Mouse (Mus musculus) cerebellum, adult 2 months (tissue): ENCODE measurements around the gene Nbas. TPM values are rescaled to one million over a fixed set of nuclear protein-coding genes. Genes with fewer than 3 reads are reported as not detected.

Experiments
- DNase-seq, 2 experiments: peaks; one replicate each; pipeline ENCODE4 v3.0.0; 2021
- H3K27ac ChIP-seq: fragments of 200-500 bp; 2 replicates; pipeline ENCODE4 v1.5.1; 2012; ENCODE audit warnings: low read length, control low read depth, inconsistent platforms; ENCODE audit not compliant: insufficient read depth
- H3K27me3 ChIP-seq: fragments of 200-500 bp; 2 replicates; pipeline ENCODE4 v1.6.1; 2012; ENCODE audit warnings: inconsistent platforms, mild to moderate bottlenecking, low read length, moderate library complexity; ENCODE audit not compliant: control insufficient read depth, insufficient read depth
- H3K4me1 ChIP-seq: fragments of 200-500 bp; 2 replicates; pipeline ENCODE4 v1.6.1; 2011; ENCODE audit warnings: low read length; ENCODE audit not compliant: control insufficient read depth, insufficient read depth
- H3K4me3 ChIP-seq: fragments of 200-500 bp; replicated peaks from 2 replicates; pipeline ENCODE3; 2011; ENCODE audit warnings: mild to moderate bottlenecking, low read depth, low read length, control low read depth; ENCODE audit not compliant: insufficient read depth
- CTCF ChIP-seq: fragments of 200-500 bp; IDR thresholded peaks from 2 replicates; pipeline ENCODE4 v1.5.1; 2011; ENCODE audit warnings: low read depth, mild to moderate bottlenecking, control low read depth, low read length, moderate library complexity, borderline replicate concordance; ENCODE audit not compliant: insufficient read depth
- POLR2A ChIP-seq: fragments of 200-500 bp; IDR thresholded peaks from 2 replicates; pipeline ENCODE4 v1.6.1; 2011; ENCODE audit warnings: low read length, control low read depth, borderline replicate concordance; ENCODE audit not compliant: insufficient read depth
- WGBS: fragments of 180-500 bp; shearing (Covaris S2); methylation state at CpG from one replicate; pipeline ENCODE4 v1.1.7; 2018; 5-methylcytosine and 5-hydroxymethylcytosine counted together
- polyA plus RNA-seq: library from polyadenylated mRNA; depleted of rRNA; stranded (reverse); fragments of >200 nt; gene quantifications from 2 replicates; pipeline ENCODE4 v1.2.3, GENCODE M21; 2012

The Nbas gene
- polyA plus RNA-seq, 1 experiment, result 40.4 TPM

- DNase-seq, result no peak
- Histone ChIP-seq H3K4me3 (no peak overlapping the region), H3K4me1 (no peaks in the 10 kb centered on the region), H3K27me3 (no peaks in the 10 kb centered on the region; the same call in 1 of the 2 replicates), H3K27ac (no peak overlapping the region)
- 80% methylated on average over 4 of the region's 4 CpGs for WGBS
- TF ChIP-seq CTCF (no peak), POLR2A (no peak)
These were observed 318.7 kb downstream of the Nbas start for GRCm38 (mm10) chr12:13587675-13588074.

GRCm38 (mm10) chr12:13589021-13589420 is 320.1 kb downstream of the Nbas start:
- TF ChIP-seq POLR2A (no peak), CTCF (no peak)
- no peak overlapping the region for H3K4me3 ChIP-seq
- no peaks in the 10 kb centered on the region; the same call in 1 of the 2 replicates for H3K27me3 ChIP-seq
- WGBS, result 94% methylated on average over 5 of the region's 5 CpGs
- no peaks in the 10 kb centered on the region for H3K4me1 ChIP-seq
- no peak for DNase-seq
- H3K27ac ChIP-seq, result no peak overlapping the region

GRCm38 (mm10) chr12:13594746-13595469 is 326.0 kb downstream of the Nbas start:
- 41% methylated on average over 9 of the region's 9 CpGs for WGBS
- DNase-seq, result no peak

GRCm38 (mm10) chr12:13597026-13597425 is 328.1 kb downstream of the Nbas start:
- Histone ChIP-seq H3K4me1 (no peaks in the 10 kb centered on the region; the same call in 1 of the 2 replicates), H3K27me3 (no peaks in the 10 kb centered on the region), H3K27ac (no peak overlapping the region), H3K4me3 (no peak overlapping the region)
- 97% methylated on average over 2 of the region's 2 CpGs for whole genome bisulfite sequencing
- no peak for DNase-seq
- TF ChIP-seq POLR2A, result no peak
- TF ChIP-seq CTCF, result no peak

More at GRCm38 (mm10) chr12:13594746-13595469, 326.0 kb downstream of the Nbas start:
- Histone ChIP-seq H3K4me1 (no peaks in the 10 kb centered on the region; the same call in 1 of the 2 replicates), H3K27ac (no peak overlapping the region), H3K4me3 (no peak overlapping the region), H3K27me3 (no peaks in the 10 kb centered on the region; the same call in 1 of the 2 replicates)
- TF ChIP-seq POLR2A (no peak), CTCF (no peak)

GRCm38 (mm10) chr12:13598545-13598944 is 329.6 kb downstream of the Nbas start:
- H3K27ac ChIP-seq, result no peak overlapping the region
- TF ChIP-seq POLR2A (no peak), CTCF (no peak)
- 33% methylated on average over 4 of the region's 4 CpGs for WGBS

GRCm38 (mm10) chr12:13602414-13602813 is 333.5 kb downstream of the Nbas start:
- no peak for DNase-seq
- TF ChIP-seq POLR2A (no peak), CTCF (no peak; the same call in 1 of the 2 replicates)
- no peak overlapping the region for H3K4me3 ChIP-seq
- no peaks in the 10 kb centered on the region; the same call in 1 of the 2 replicates for H3K4me1 ChIP-seq
- H3K27ac ChIP-seq, result no peak overlapping the region
- no peaks in the 10 kb centered on the region for H3K27me3 ChIP-seq

More at GRCm38 (mm10) chr12:13598545-13598944, 329.6 kb downstream of the Nbas start:
- Histone ChIP-seq H3K4me3 (no peak overlapping the region), H3K27me3 (no peaks in the 10 kb centered on the region), H3K4me1 (no peaks in the 10 kb centered on the region; the same call in 1 of the 2 replicates)
- peak in 1 of 2 experiments; percentile 25 for DNase-seq

- WGBS, result 94% methylated on average over 2 of the region's 2 CpGs
- DNase-seq, result no peak
- H3K4me3 ChIP-seq, result no peak overlapping the region
- TF ChIP-seq CTCF, result no peak
- TF ChIP-seq POLR2A, result no peak
- H3K27ac ChIP-seq, result no peak overlapping the region
- H3K4me1 ChIP-seq, result no peaks in the 10 kb centered on the region; the same call in none of the 2 replicates
- H3K27me3 ChIP-seq, result no peaks in the 10 kb centered on the region; the same call in 1 of the 2 replicates
These were observed 338.1 kb downstream of the Nbas start for GRCm38 (mm10) chr12:13607021-13607420.

- WGBS, result 14% methylated on average over 11 of the region's 11 CpGs
- no peak overlapping the region for H3K27ac ChIP-seq
- DNase-seq, result no peak
- H3K27me3 ChIP-seq, result no peaks in the 10 kb centered on the region; the same call in 1 of the 2 replicates
- H3K4me1 ChIP-seq, result no peaks in the 10 kb centered on the region; the same call in none of the 2 replicates
- TF ChIP-seq POLR2A, result no peak
- TF ChIP-seq CTCF, result no peak
- no peak overlapping the region for H3K4me3 ChIP-seq
These were observed 340.1 kb downstream of the Nbas start for GRCm38 (mm10) chr12:13609027-13609426.
